Mouse (Mus musculus) liver, embryonic 14.5 days (tissue): ENCODE data around the gene Sox4.

Experiments used
- CTCF ChIP-seq: IDR thresholded peaks from 2 replicates; pipeline ENCODE4 v1.5.1; 2016; ENCODE audit warnings: antibody characterized with exemption, low read depth, control low read depth
- EP300 ChIP-seq: IDR thresholded peaks from 2 replicates; pipeline ENCODE4 v1.6.1; 2016; ENCODE audit warnings: antibody characterized with exemption, low read depth

DNA sequence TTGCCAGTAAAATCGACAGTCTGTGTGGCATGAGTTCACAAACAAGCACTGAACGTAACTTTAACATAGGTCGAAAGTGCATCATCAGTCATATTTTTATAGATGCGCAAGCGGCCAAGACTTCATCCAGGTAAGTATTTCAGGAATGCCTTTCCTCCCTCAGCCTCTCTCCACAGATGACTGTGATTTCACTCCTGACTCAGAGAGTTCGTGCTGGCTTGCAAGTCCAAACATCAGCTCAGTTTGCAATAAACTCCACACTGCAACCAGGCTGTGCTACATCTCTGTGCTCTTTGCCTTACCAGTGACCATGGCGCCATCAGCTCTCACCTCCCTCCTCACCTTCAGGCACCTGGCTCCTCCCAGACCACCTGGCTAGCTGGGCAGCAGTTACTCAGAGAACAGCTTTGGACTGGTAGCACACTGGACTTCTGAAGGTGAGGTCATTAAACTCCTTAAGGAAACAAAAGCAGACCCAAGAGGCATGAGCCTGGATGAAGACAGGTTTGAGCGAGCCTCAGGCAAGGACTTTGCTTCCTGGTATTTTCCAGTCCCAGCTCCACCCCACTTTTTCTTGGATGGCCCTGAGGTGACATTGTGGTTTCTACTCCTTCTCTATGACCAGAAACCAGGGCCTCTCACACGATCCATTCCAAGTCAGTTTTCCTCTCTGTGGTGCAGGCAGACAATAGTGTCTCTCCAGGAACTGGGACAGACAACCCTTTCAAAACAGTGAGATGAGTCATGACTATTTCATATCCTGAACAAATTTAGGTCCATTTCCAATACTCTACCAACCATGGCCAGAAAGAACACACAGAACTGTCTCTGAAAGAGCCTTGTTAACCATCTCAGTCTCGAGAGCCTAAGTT is 35.9 kb downstream of the Sox4 start:
- TF ChIP-seq CTCF: no peak
- no peak for TF ChIP-seq EP300
